Mouse (Mus musculus) intestine, embryonic 16.5 days (tissue): ENCODE results near the gene Ugdh. TPM values are rescaled to one million over a fixed set of nuclear protein-coding genes. Genes with fewer than 3 reads are reported as not detected.
"Not testable (repeated sequence)": the region's sequence is repeated elsewhere in the genome, so short reads cannot be mapped to it uniquely, and the experiment has no call there.

Source experiments
- ATAC-seq: fragments of 200-750 bp; cut with Nextera tagmentation; 2 replicates; pipeline ENCODE4 v1.8.0; 2017; ENCODE audit warnings: moderate TSS enrichment, moderate library complexity
- H3K27ac ChIP-seq: fragments of 300-500 bp; sonication (generic); 2 replicates; pipeline ENCODE4 v1.5.1; 2014; ENCODE audit warnings: mild to moderate bottlenecking, low read length
- H3K27me3 ChIP-seq: fragments of 300-500 bp; sonication (generic); replicated peaks from 2 replicates; pipeline ENCODE4 v1.6.1; 2014; ENCODE audit warnings: low read length, control low read depth, mixed read lengths; ENCODE audit not compliant: control insufficient read depth, insufficient read depth
- H3K36me3 ChIP-seq: fragments of 300-500 bp; sonication (generic); 2 replicates; pipeline ENCODE4 v1.6.1; 2014; ENCODE audit warnings: low read length, control low read depth; ENCODE audit not compliant: control insufficient read depth, insufficient read depth
- H3K4me1 ChIP-seq: fragments of 300-500 bp; sonication (generic); 2 replicates; pipeline ENCODE4 v1.6.1; 2014; ENCODE audit warnings: low read length, control low read depth, mixed read lengths; ENCODE audit not compliant: control insufficient read depth, insufficient read depth
- H3K4me2 ChIP-seq: fragments of 300-500 bp; sonication (generic); 2 replicates; pipeline ENCODE4 v1.6.1; 2014; ENCODE audit warnings: low read depth, low read length, control low read depth
- H3K4me3 ChIP-seq: fragments of 300-500 bp; sonication (generic); 2 replicates; pipeline ENCODE4 v1.5.1; 2014; ENCODE audit warnings: mild to moderate bottlenecking, low read length
- H3K9ac ChIP-seq: fragments of 300-500 bp; sonication (generic); 2 replicates; pipeline ENCODE4 v1.6.1; 2014; ENCODE audit warnings: low read depth, low read length
- H3K9me3 ChIP-seq: fragments of 300-500 bp; sonication (generic); 2 replicates; pipeline ENCODE4 v1.6.1; 2016; ENCODE audit warnings: low read length, control low read depth; ENCODE audit not compliant: control insufficient read depth
- WGBS: fragments of 180-500 bp; shearing (Covaris S2); extraction: QIAGEN DNeasy Blood & Tissue Kit; methylation state at CpG from one replicate; pipeline ENCODE4 v1.1.7; 2014; 5-methylcytosine and 5-hydroxymethylcytosine counted together
- polyA plus RNA-seq: library from polyadenylated mRNA; unstranded; fragments of >200 nt; fragmentation: Nextera tagmentation; extraction: Ambion mirVana; gene quantifications from 2 replicates; pipeline ENCODE4 v1.2.1, GENCODE M21; 2015

Ugdh gene
- polyA plus RNA-seq: 266 and 271 TPM in 2 replicates

- Histone ChIP-seq H3K4me2 (peak within 1 kb of the TSS; percentile 73), H3K27ac (peak within 1 kb of the TSS; percentile 84), H3K27me3 (no peaks in the 10 kb centered on the region), H3K9me3 (no peaks in the 10 kb centered on the region), H3K9ac (peak within 1 kb of the TSS; percentile 84), H3K4me1 (peaks cover 10% of the 10 kb centered on the region), H3K36me3 (no peaks in the 10 kb centered on the region), H3K4me3 (peak within 1 kb of the TSS; percentile 83)
- peak; percentile 98 for ATAC-seq
- under 1% methylated on average over 51 of the region's 51 CpGs for WGBS
These were observed at the start of gene Ugdh for GRCm38 (mm10) chr5:65435806-65436561. Ugdh (minus strand) TSS chr5:65435949.

DNA sequence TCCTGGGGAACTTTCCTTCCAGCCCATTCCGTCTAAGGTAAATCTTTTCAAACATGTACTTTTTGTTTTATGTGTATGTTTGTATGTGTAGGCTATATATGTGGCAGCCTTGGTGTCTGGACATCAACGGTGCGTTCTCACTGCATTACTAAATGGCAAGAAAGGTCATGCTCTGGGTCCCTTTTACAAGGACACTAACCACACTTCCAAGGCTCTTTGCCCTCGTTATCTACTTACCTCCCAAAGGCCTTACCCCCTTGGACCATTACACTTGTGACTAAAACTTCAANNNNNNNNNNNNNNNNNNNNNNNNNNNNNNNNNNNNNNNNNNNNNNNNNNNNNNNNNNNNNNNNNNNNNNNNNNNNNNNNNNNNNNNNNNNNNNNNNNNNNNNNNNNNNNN lies 47.2 kb upstream of the Ugdh start:
- 83% methylated on average over 4 of the region's 4 CpGs for WGBS
- H3K4me3 ChIP-seq: no peak overlapping the region

GRCm38 (mm10) chr5:65480511-65480910 lies 44.8 kb upstream of the Ugdh start:
- WGBS: 68% methylated on average over 4 of the region's 4 CpGs
- no peak for ATAC-seq
- no peak overlapping the region for H3K9ac ChIP-seq
- no peak overlapping the region for H3K4me3 ChIP-seq
- H3K4me2 ChIP-seq: no peak overlapping the region
- peaks cover 9% of the 10 kb centered on the region for H3K4me1 ChIP-seq
- no peaks in the 10 kb centered on the region for H3K9me3 ChIP-seq
- H3K27ac ChIP-seq: no peak overlapping the region
- no peaks in the 10 kb centered on the region for H3K27me3 ChIP-seq
- no peaks in the 10 kb centered on the region for H3K36me3 ChIP-seq

More for the DNA sequence above, 47.2 kb upstream of the Ugdh start:
- Histone ChIP-seq H3K36me3 (no peaks in the 10 kb centered on the region), H3K27ac (no peak overlapping the region), H3K27me3 (no peaks in the 10 kb centered on the region), H3K9me3 (no peaks in the 10 kb centered on the region), H3K9ac (no peak overlapping the region), H3K4me1 (peaks cover 9% of the 10 kb centered on the region), H3K4me2 (no peak overlapping the region)
- ATAC-seq: no peak

- WGBS: 72% methylated on average over 9 of the region's 9 CpGs
- Histone ChIP-seq H3K36me3 (no peaks in the 10 kb centered on the region), H3K27ac (peak overlapping the region; percentile 72), H3K9me3 (no peaks in the 10 kb centered on the region), H3K9ac (no peak overlapping the region), H3K4me3 (no peak overlapping the region), H3K4me1 (peaks cover 9% of the 10 kb centered on the region), H3K4me2 (0 out of 2 replicates have a peak overlapping the region, but pooled peaks have one; percentile 12), H3K27me3 (no peaks in the 10 kb centered on the region)
- ATAC-seq: peak; percentile 81
These were observed 44.1 kb upstream of the Ugdh start for GRCm38 (mm10) chr5:65479681-65480445.

DNA sequence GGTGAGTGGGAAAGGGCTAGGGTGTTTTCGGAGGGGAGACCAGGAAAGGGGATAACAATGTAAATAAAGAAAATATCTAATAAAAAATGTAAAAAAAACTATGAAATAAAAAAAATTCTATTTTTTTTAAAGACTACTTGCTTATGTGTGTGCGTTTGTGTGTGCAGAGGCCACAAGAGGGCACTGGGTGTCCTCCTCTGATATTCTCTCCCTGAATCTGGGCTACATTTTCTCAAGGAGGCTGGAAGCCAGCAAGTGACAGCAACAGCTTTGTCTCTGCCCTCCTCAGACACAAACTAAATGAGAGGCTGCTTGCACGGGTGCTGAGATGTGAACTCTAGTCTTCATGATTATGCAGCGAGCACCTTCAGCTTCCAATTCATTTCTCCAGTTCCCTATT lies 42.5 kb upstream of the Ugdh start:
- no peak for ATAC-seq
- no peaks in the 10 kb centered on the region for H3K27me3 ChIP-seq
- no peaks in the 10 kb centered on the region for H3K36me3 ChIP-seq
- 71% methylated on average over 4 of the region's 4 CpGs for WGBS
- no peak overlapping the region for H3K27ac ChIP-seq
- peaks cover 9% of the 10 kb centered on the region for H3K4me1 ChIP-seq
- no peak overlapping the region for H3K4me2 ChIP-seq
- H3K9me3 ChIP-seq: no peaks in the 10 kb centered on the region
- H3K9ac ChIP-seq: no peak overlapping the region
- H3K4me3 ChIP-seq: no peak overlapping the region

GRCm38 (mm10) chr5:65476739-65477138 lies 41.0 kb upstream of the Ugdh start:
- H3K27ac ChIP-seq: not testable (repeated sequence)
- WGBS: 95% methylated on average over 4 of the region's 4 CpGs

GRCm38 (mm10) chr5:65475806-65476205 lies 40.1 kb upstream of the Ugdh start:
- Histone ChIP-seq H3K9me3 (no peaks in the 10 kb centered on the region), H3K4me1 (peaks cover 9% of the 10 kb centered on the region), H3K4me3 (no peak overlapping the region), H3K36me3 (no peaks in the 10 kb centered on the region), H3K27ac (no peak overlapping the region), H3K9ac (no peak overlapping the region), H3K4me2 (no peak overlapping the region), H3K27me3 (no peaks in the 10 kb centered on the region)
- 84% methylated on average over 2 of the region's 2 CpGs for WGBS
- no peak for ATAC-seq

More at GRCm38 (mm10) chr5:65476739-65477138, 41.0 kb upstream of the Ugdh start:
- not testable (repeated sequence) for H3K9me3 ChIP-seq, H3K27me3 ChIP-seq, ATAC-seq, H3K4me1 ChIP-seq, H3K4me3 ChIP-seq, H3K36me3 ChIP-seq, H3K4me2 ChIP-seq, H3K9ac ChIP-seq

DNA sequence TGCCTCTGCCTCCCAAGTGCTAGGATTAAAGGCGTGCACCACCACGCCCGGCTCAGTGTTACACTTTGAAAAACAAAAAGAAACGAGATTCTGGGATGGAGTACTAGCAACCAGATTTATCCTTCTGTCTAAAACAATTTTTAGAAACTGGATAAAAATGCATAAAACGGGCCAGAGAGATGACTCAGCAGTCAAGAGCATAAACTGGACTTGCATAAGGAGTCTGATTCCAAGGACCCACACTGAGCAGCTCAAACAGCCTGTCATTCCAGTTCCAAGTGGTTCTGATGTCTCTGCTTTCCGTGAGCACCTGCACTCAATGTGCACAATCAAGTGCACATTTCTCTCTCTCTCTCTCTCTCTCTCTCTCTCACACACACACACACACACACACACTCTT lies 34.0 kb upstream of the Ugdh start:
- 91% methylated on average over 6 of the region's 6 CpGs for WGBS
- Histone ChIP-seq H3K36me3 (peaks cover 7% of the 10 kb centered on the region; the same call in 1 of the 2 replicates), H3K4me3 (no peak overlapping the region), H3K27me3 (no peaks in the 10 kb centered on the region), H3K4me2 (no peak overlapping the region), H3K9ac (no peak overlapping the region), H3K9me3 (0 out of 2 replicates have a peak, but pooled peaks cover 3% of the 10 kb centered on the region), H3K4me1 (no peaks in the 10 kb centered on the region), H3K27ac (no peak overlapping the region)
- ATAC-seq: no peak

GRCm38 (mm10) chr5:65466911-65467310 lies 31.2 kb upstream of the Ugdh start:
- Histone ChIP-seq H3K36me3 (peaks cover 7% of the 10 kb centered on the region; the same call in 1 of the 2 replicates), H3K27me3 (no peaks in the 10 kb centered on the region), H3K4me3 (no peak overlapping the region), H3K9me3 (0 out of 2 replicates have a peak, but pooled peaks cover 3% of the 10 kb centered on the region), H3K27ac (no peak overlapping the region), H3K9ac (no peak overlapping the region), H3K4me2 (no peak overlapping the region), H3K4me1 (no peaks in the 10 kb centered on the region)
- WGBS: 57% methylated on average over 3 of the region's 3 CpGs
- ATAC-seq: no peak
